Mouse (Mus musculus) brain, embryonic 14.5 days (tissue): ENCODE data around the gene Mrpl39.

Experiments
- CTCF ChIP-seq: fragments of 200-500 bp; IDR thresholded peaks from 2 replicates; pipeline ENCODE4 v1.5.1; 2012; ENCODE audit warnings: inconsistent platforms, mild to moderate bottlenecking, moderate library complexity, borderline replicate concordance; ENCODE audit not compliant: insufficient read depth, insufficient read length; ENCODE audit errors: extremely low read depth
- POLR2A ChIP-seq: fragments of 200-500 bp; IDR thresholded peaks from 2 replicates; pipeline ENCODE4 v1.6.1; 2012; ENCODE audit warnings: mild to moderate bottlenecking, inconsistent platforms, borderline replicate concordance; ENCODE audit not compliant: poor library complexity, insufficient read depth, insufficient read length, severe bottlenecking; ENCODE audit errors: extremely low read depth

- TF ChIP-seq POLR2A (no peak), CTCF (no peak)
These were observed 47.7 kb upstream of the Mrpl39 start for GRCm38 (mm10) chr16:84783279-84783678.
